Mouse (Mus musculus) MEL (cell line): ENCODE measurements around the gene Lgr6. TPM values are rescaled to one million over a fixed set of nuclear protein-coding genes. Genes with fewer than 3 reads are reported as not detected.

Experiments
- DNase-seq: peaks from one replicate; pipeline ENCODE4 v3.0.0; 2011; ENCODE audit warnings: low read depth, low spot score
- H3K27ac ChIP-seq: 2 replicates; pipeline ENCODE4 v1.5.1; 2012; ENCODE audit warnings: low read depth, mild to moderate bottlenecking, control low read depth, low read length, moderate library complexity; ENCODE audit not compliant: control insufficient read depth
- H3K27me3 ChIP-seq, 2 experiments: fragments of 150-350 bp in 1 of 2; sonication (generic) in 1 of 2; 2 replicates each; pipeline ENCODE4 v1.6.1; 2012; ENCODE audit warnings: low read length in 2 of 2, mild to moderate bottlenecking in 2 of 2, improper control_type of control experiment in 1 of 2, moderate library complexity in 1 of 2; ENCODE audit not compliant: insufficient read depth in 2 of 2, control insufficient read depth in 1 of 2
- H3K36me3 ChIP-seq, 2 experiments: 2 replicates each; pipeline ENCODE4 v1.6.1; 2012 to 2014; ENCODE audit warnings: low read length in 2 of 2, improper control_type of control experiment in 1 of 2, inconsistent platforms in 1 of 2, mild to moderate bottlenecking in 1 of 2; ENCODE audit not compliant: insufficient read depth in 2 of 2, control insufficient read depth in 1 of 2
- H3K4me1 ChIP-seq, 2 experiments: fragments of 150-350 bp in 1 of 2; sonication (generic) in 1 of 2; 2 replicates each; pipeline ENCODE4 v1.6.1; 2012; ENCODE audit warnings: low read length in 2 of 2, improper control_type of control experiment in 1 of 2, mild to moderate bottlenecking in 1 of 2; ENCODE audit not compliant: insufficient read depth in 2 of 2, control insufficient read depth in 1 of 2
- H3K4me3 ChIP-seq, 2 experiments: fragments of 150-350 bp in 1 of 2; sonication (generic) in 1 of 2; 2 replicates each; pipeline ENCODE4 v1.5.1; 2012; ENCODE audit warnings: low read depth in 2 of 2, low read length in 2 of 2, mild to moderate bottlenecking in 2 of 2, moderate library complexity in 2 of 2, control low read depth in 1 of 2, improper control_type of control experiment in 1 of 2; ENCODE audit not compliant: control insufficient read depth in 1 of 2, insufficient read depth in 1 of 2
- H3K79me2 ChIP-seq: 2 replicates; pipeline ENCODE4 v1.6.1; 2012; ENCODE audit warnings: mild to moderate bottlenecking, low read length, moderate library complexity; ENCODE audit not compliant: control insufficient read depth, poor library complexity, insufficient read depth
- H3K9ac ChIP-seq: 2 replicates; pipeline ENCODE4 v1.6.1; 2012; ENCODE audit warnings: low read depth, mild to moderate bottlenecking, control low read depth, low read length, moderate library complexity; ENCODE audit not compliant: control insufficient read depth, poor library complexity, severe bottlenecking
- H3K9me3 ChIP-seq: fragments of 150-350 bp; sonication (generic); replicated peaks from 2 replicates; pipeline ENCODE4 v1.6.1; 2012; ENCODE audit warnings: mild to moderate bottlenecking, low read length, improper control_type of control experiment, moderate library complexity; ENCODE audit not compliant: insufficient read depth
- BHLHE40 ChIP-seq: IDR thresholded peaks from 2 replicates; pipeline ENCODE4 v1.6.1; 2012; ENCODE audit warnings: low read depth, mild to moderate bottlenecking, inconsistent platforms, low read length, improper control_type of control experiment, borderline replicate concordance
- CTCF ChIP-seq, 3 experiments: IDR thresholded peaks in 2 of 3; conservative IDR thresholded peaks in 1 of 3; 2 replicates each; pipeline ENCODE4 v1.5.1; 2011 to 2012; ENCODE audit warnings: low read length in 3 of 3, low read depth in 2 of 3, mild to moderate bottlenecking in 2 of 3, improper control_type of control experiment in 1 of 3, inconsistent platforms in 1 of 3, mixed read lengths in 1 of 3, moderate library complexity in 1 of 3; ENCODE audit not compliant: control insufficient read depth in 1 of 3, insufficient read depth in 1 of 3, poor library complexity in 1 of 3, severe bottlenecking in 1 of 3
- E2F4 ChIP-seq: IDR thresholded peaks from 2 replicates; pipeline ENCODE4 v1.6.1; 2011; ENCODE audit warnings: low read depth, low read length, improper control_type of control experiment, borderline replicate concordance
- ELF1 ChIP-seq: IDR thresholded peaks from 2 replicates; pipeline ENCODE4 v1.6.1; 2014; ENCODE audit warnings: low read depth, mild to moderate bottlenecking, inconsistent platforms, low read length, improper control_type of control experiment, moderate library complexity
- EP300 ChIP-seq, 2 experiments: IDR thresholded peaks; 2 replicates each; pipeline ENCODE4 v1.6.1; 2011; ENCODE audit warnings: improper control_type of control experiment in 2 of 2, low read length in 2 of 2, low read depth in 1 of 2, mild to moderate bottlenecking in 1 of 2
- ETS1 ChIP-seq: IDR thresholded peaks from 2 replicates; pipeline ENCODE4 v1.6.1; 2012; ENCODE audit warnings: low read depth, mild to moderate bottlenecking, inconsistent platforms, low read length, improper control_type of control experiment, moderate library complexity
- GABPA ChIP-seq: IDR thresholded peaks from 2 replicates; pipeline ENCODE4 v1.6.1; 2012; ENCODE audit warnings: low read depth, mild to moderate bottlenecking, inconsistent platforms, low read length, improper control_type of control experiment, moderate library complexity
- GATA1 ChIP-seq: IDR thresholded peaks from 2 replicates; pipeline ENCODE4 v1.6.1; 2011; ENCODE audit warnings: low read depth, low read length, improper control_type of control experiment
- MAZ ChIP-seq: IDR thresholded peaks from 2 replicates; pipeline ENCODE4 v1.6.1; 2012; ENCODE audit warnings: low read depth, mild to moderate bottlenecking, inconsistent platforms, low read length, improper control_type of control experiment
- MEF2A ChIP-seq: IDR thresholded peaks from 2 replicates; pipeline ENCODE4 v1.6.1; 2014; ENCODE audit warnings: low read depth, mild to moderate bottlenecking, inconsistent platforms, low read length, improper control_type of control experiment; ENCODE audit not compliant: poor library complexity, insufficient replicate concordance, severe bottlenecking; ENCODE audit errors: extremely low read depth
- MYC ChIP-seq: IDR thresholded peaks from 2 replicates; pipeline ENCODE4 v1.6.1; 2011; ENCODE audit warnings: low read depth, mild to moderate bottlenecking, low read length, improper control_type of control experiment, moderate library complexity
- NRF1 ChIP-seq: IDR thresholded peaks from 2 replicates; pipeline ENCODE4 v1.6.1; 2014; ENCODE audit warnings: low read depth, mild to moderate bottlenecking, inconsistent platforms, low read length, improper control_type of control experiment, moderate library complexity; ENCODE audit not compliant: poor library complexity, insufficient read depth, severe bottlenecking
- POLR2AphosphoS2 ChIP-seq: IDR thresholded peaks from 2 replicates; pipeline ENCODE4 v1.6.1; 2011; ENCODE audit warnings: low read length, improper control_type of control experiment
- POLR2AphosphoS5 ChIP-seq: IDR thresholded peaks from 2 replicates; pipeline ENCODE4 v1.6.1; 2012; ENCODE audit warnings: low read depth, borderline replicate concordance, mild to moderate bottlenecking, inconsistent platforms, low read length, moderate library complexity, mixed read lengths
- RAD21 ChIP-seq: IDR thresholded peaks from 2 replicates; pipeline ENCODE4 v1.6.1; 2011; ENCODE audit warnings: mild to moderate bottlenecking, low read depth, low read length, improper control_type of control experiment
- RCOR1 ChIP-seq: IDR thresholded peaks from 2 replicates; pipeline ENCODE4 v1.6.1; 2012; ENCODE audit warnings: low read depth, mild to moderate bottlenecking, inconsistent platforms, low read length, improper control_type of control experiment
- SIN3A ChIP-seq: IDR thresholded peaks from 2 replicates; pipeline ENCODE4 v1.6.1; 2012; ENCODE audit warnings: low read length, improper control_type of control experiment, inconsistent platforms
- SMC3 ChIP-seq: IDR thresholded peaks from 2 replicates; pipeline ENCODE4 v1.6.1; 2011; ENCODE audit warnings: low read depth, low read length, improper control_type of control experiment
- ZC3H11A ChIP-seq: IDR thresholded peaks from 2 replicates; pipeline ENCODE4 v1.6.1; 2012; ENCODE audit warnings: low read depth, mild to moderate bottlenecking, inconsistent platforms, low read length, improper control_type of control experiment
- ZMIZ1 ChIP-seq: IDR thresholded peaks from 2 replicates; pipeline ENCODE4 v1.6.1; 2012; ENCODE audit warnings: low read depth, mild to moderate bottlenecking, inconsistent platforms, low read length, improper control_type of control experiment, moderate library complexity
- polyA plus RNA-seq, 2 experiments: library from polyadenylated mRNA; stranded (reverse) in 1 of 2; unstranded in 1 of 2; fragments of >175 nt in 1 of 2; fragments of >200 nt in 1 of 2; gene quantifications; 2 replicates each; pipeline versions ENCODE4 v1.2.1 to v1.2.4; 2012; ENCODE audit warnings: low replicate concordance in 2 of 2, low read depth in 1 of 2; ENCODE audit not compliant: insufficient read length in 2 of 2, insufficient read depth in 1 of 2, missing spikeins in 1 of 2
- total RNA-seq: library from RNA; depleted of rRNA; stranded (reverse); fragments of 300-350 nt; gene quantifications from 2 replicates; pipeline ENCODE4 v1.2.3, GENCODE M21; 2012

The Lgr6 gene
- total and polyA plus RNA-seq, 3 experiments: 0.04 to 0.10 TPM; not detected in 1

GRCm38 (mm10) chr1:134989372-134989771 lies 115.7 kb downstream of the Lgr6 start:
- no peak overlapping the region for H3K4me3 ChIP-seq
- TF ChIP-seq SMC3 (peak; percentile 89), EP300 (IDR thresholded peaks at IDR 0.05; ENCODE audit: low read depth in 1 of 2, low read length in 2 of 2) (no peak), GABPA (no peak), MEF2A (no peak), CTCF (IDR thresholded peaks at IDR 0.05 in 2 of 3, conservative IDR thresholded peaks at IDR 0.05 in 1 of 3; ENCODE audit: control insufficient read depth in 1 of 3, insufficient read depth in 1 of 3, low read depth in 2 of 3, low read length in 3 of 3, poor library complexity in 1 of 3, severe bottlenecking in 1 of 3) (peak; percentile 82 to 96 (median 94)), ZC3H11A (peak; percentile 83), RAD21 (peak; percentile 92), ZMIZ1 (no peak), BHLHE40 (no peak)
- H3K9ac ChIP-seq: no peak overlapping the region
- no peaks in the 10 kb centered on the region for H3K4me1 ChIP-seq
- peak; percentile 85 for DNase-seq
- no peaks in the 10 kb centered on the region for H3K9me3 ChIP-seq
- no peaks in the 10 kb centered on the region for H3K36me3 ChIP-seq
- peaks cover 1 to 3% of the 10 kb centered on the region in 2 experiments; a peak in 3 of 4 replicates for H3K27me3 ChIP-seq
- H3K79me2 ChIP-seq: no peaks in the 10 kb centered on the region
- no peak overlapping the region for H3K27ac ChIP-seq

GRCm38 (mm10) chr1:134987962-134988341 lies 117.1 kb downstream of the Lgr6 start:
- no peak overlapping the region for H3K4me3 ChIP-seq

GRCm38 (mm10) chr1:134987173-134987961 lies 117.7 kb downstream of the Lgr6 start:
- H3K27ac ChIP-seq: no peak overlapping the region
- H3K4me1 ChIP-seq: no peaks in the 10 kb centered on the region
- H3K36me3 ChIP-seq: no peaks in the 10 kb centered on the region
- no peak for TF ChIP-seq GABPA
- no peak for TF ChIP-seq POLR2AphosphoS5
- TF ChIP-seq SIN3A: no peak
- no peak for TF ChIP-seq ETS1
- TF ChIP-seq RAD21: no peak
- no peak for TF ChIP-seq E2F4
- no peak for TF ChIP-seq POLR2AphosphoS2
- TF ChIP-seq MAZ: no peak
- TF ChIP-seq MYC: no peak
- TF ChIP-seq GATA1: no peak
- TF ChIP-seq SMC3: no peak
- H3K9me3 ChIP-seq: no peaks in the 10 kb centered on the region
- no peak for DNase-seq
- H3K4me3 ChIP-seq: no peak overlapping the region
- no peaks in the 10 kb centered on the region for H3K79me2 ChIP-seq
- H3K9ac ChIP-seq: no peak overlapping the region
- H3K27me3 ChIP-seq: peaks cover 2 to 7% of the 10 kb centered on the region in 2 experiments; a peak in 3 of 4 replicates

More at GRCm38 (mm10) chr1:134987962-134988341, 117.1 kb downstream of the Lgr6 start:
- TF ChIP-seq RAD21 (no peak), ELF1 (no peak), POLR2AphosphoS5 (no peak), MYC (no peak), ZC3H11A (no peak), BHLHE40 (no peak), NRF1 (no peak), GATA1 (no peak), RCOR1 (no peak), POLR2AphosphoS2 (no peak)
- peaks cover 2 to 7% of the 10 kb centered on the region in 2 experiments; a peak in 3 of 4 replicates for H3K27me3 ChIP-seq
- H3K36me3 ChIP-seq: no peaks in the 10 kb centered on the region
- no peaks in the 10 kb centered on the region for H3K79me2 ChIP-seq
- H3K9ac ChIP-seq: no peak overlapping the region
- H3K4me1 ChIP-seq: no peaks in the 10 kb centered on the region
- DNase-seq: no peak
- H3K9me3 ChIP-seq: no peaks in the 10 kb centered on the region
- H3K27ac ChIP-seq: no peak overlapping the region
